Mouse (Mus musculus): ENCODE measurements around the gene Mcm7.

DNA sequence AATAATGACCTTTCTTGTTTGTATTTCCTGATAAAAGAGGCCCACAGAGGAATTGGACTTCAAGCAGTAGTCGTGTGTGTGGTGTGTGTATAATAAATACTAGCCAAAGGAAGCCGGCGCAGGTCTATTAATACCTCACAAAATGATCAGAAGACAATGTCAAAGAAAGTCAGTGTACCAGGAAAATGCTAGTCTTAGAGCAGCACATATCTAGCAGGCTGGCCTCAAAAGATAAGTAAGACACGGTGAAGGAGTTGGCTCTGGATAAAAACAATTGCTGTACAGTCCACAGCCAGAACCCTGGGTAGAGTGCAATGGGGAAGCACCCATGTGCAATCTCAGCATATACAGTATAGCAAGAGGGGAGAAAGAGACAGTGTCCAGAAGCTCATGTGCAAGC is 35.0 kb downstream of the Mcm7 start:
- TF ChIP-seq EP300 (IDR thresholded peaks at IDR 0.05): no peak
- TF ChIP-seq CTCF (IDR thresholded peaks at IDR 0.05): no peak

All from lung, postnatal 0 days (tissue).